Mouse (Mus musculus): Measurements from ENCODE around the gene Klhl11.

DNA sequence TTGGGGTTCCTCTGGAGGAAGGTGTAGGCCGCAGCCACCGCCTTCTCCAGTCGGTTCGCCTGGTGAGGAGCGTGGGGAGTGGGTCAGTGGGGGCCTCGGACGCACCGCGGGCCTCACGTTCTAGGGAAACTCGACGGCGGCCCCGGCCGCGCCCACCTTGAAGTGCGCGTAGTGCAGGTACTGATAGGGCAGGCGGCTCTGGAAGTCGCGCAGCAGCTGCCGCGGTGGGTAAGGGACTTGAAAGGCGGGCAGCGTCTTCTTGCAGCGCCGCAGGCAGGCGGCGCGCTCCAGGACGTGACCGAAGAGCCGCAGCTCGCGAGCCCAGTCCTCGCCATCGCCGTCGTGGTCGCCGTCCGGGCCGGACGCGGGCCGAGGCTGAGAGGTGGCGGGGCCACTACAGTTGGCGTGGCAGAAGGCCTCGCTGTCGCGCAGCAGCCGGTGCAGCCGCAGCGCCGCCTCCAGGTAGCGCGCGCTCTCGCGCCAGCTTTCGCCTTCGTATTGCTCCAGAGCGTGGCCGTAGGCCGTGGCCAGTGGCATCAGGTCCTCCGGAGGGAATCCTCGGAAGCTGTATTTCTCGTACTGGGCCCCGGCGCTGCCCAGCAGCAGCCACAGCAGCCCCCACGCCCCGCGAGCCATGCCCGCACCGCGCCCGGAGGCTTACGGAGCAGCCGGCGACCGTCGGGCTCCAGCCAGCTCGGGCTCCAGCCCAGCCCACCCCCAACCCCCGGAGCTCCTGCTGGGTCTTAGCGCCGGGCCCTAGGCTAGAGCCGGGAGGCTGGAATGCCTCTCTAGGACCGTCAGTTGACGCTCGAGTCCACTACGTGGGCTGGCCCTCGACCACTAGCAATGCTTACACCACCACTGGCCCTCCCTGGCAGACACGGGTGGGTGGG, 58.3 kb downstream of the Klhl11 start, which contains the start of gene P3h4:
- no peak for TF ChIP-seq POLR2A (IDR thresholded peaks at IDR 0.05; ENCODE audit: borderline replicate concordance, low read depth, low read length)
- no peak for TF ChIP-seq CTCF (IDR thresholded peaks at IDR 0.05; ENCODE audit: low read depth, low read length)
